13 mouse cellular contexts compared by ENCODE assay signal in the genomic region with DNA sequence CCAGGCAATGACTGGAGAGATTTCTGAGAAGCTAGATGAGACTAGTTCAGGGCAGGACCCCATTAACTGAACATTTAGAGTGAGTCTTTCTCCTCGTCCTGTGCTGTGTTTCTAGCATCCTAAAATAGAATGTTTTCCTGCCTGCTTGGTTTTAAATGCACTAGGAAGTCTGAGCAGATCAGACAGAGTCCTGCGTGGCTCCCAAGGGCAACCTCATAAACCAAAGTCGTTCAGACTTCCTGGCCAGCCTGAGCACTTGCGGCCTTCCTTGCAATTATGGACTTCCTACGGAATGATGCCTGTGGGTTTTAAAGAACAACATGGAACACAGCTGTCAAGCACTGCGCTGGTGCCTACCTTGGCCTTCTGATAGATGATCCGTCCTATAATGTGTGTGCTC.
DNase-seq lines count a peak whose midpoint lies in the region; ATAC-seq lines count a peak whose summit lies in the region.
"Had no signal": no experiment of that assay in that cellular context is flagged by ENCODE, and none has a peak within 500 bp of the region (broad histone marks: within the 10 kb centered on the region; RNA-seq: fewer than 3 reads in every experiment).

No protein-coding gene starts in this region.

- no peak overlapping the region for H3K4me3 ChIP-seq in heart, embryonic 16.5 days (ENCODE audit: low read length)
- H3K4me3 ChIP-seq in limb, embryonic 12.5 days (replicated peaks), result no peak overlapping the region
- H3K4me3 ChIP-seq in midbrain, embryonic 10.5 days, result no peak overlapping the region

- H3K27me3 ChIP-seq in heart, embryonic 16.5 days (ENCODE audit: control insufficient read depth, insufficient read depth, low read length), result no peaks in the 10 kb centered on the region
- H3K27me3 ChIP-seq in limb, embryonic 12.5 days, result no peaks in the 10 kb centered on the region
- no peaks in the 10 kb centered on the region for H3K27me3 ChIP-seq in midbrain, embryonic 10.5 days (ENCODE audit: low read depth, poor library complexity, severe bottlenecking)

- H3K36me3 ChIP-seq in heart, embryonic 16.5 days (ENCODE audit: control insufficient read depth, insufficient read depth), result peaks cover 15% of the 10 kb centered on the region
- H3K36me3 ChIP-seq in limb, embryonic 12.5 days, result no peaks in the 10 kb centered on the region
- no peaks in the 10 kb centered on the region for H3K36me3 ChIP-seq in midbrain, embryonic 10.5 days

- 0 out of 2 replicates have a peak, but pooled peaks cover 2% of the 10 kb centered on the region for H3K9me3 ChIP-seq in heart, embryonic 16.5 days (replicated peaks; ENCODE audit: control insufficient read depth, low read length)
- H3K9me3 ChIP-seq in limb, embryonic 12.5 days, result 0 out of 2 replicates have a peak, but pooled peaks cover 3% of the 10 kb centered on the region
- no peaks in the 10 kb centered on the region for H3K9me3 ChIP-seq in midbrain, embryonic 10.5 days (replicated peaks)

- DNase-seq in adrenal gland, adult 2 months, result peak; percentile 7
- no peak for DNase-seq in adrenal gland, adult (ENCODE audit: inconsistent age in 2 of 2, low spot score in 1 of 2)
- DNase-seq in heart, postnatal 25 days (ENCODE audit: low spot score), result no peak
- DNase-seq in heart, postnatal 10 days, result peak; percentile 7 to 23
- no peak for DNase-seq in midbrain, embryonic 10.5 days (ENCODE audit: low spot score)
- DNase-seq: adrenal gland, postnatal 14 days; cerebellum, postnatal 36 days; layer of hippocampus, adult 9-11 months; lung, adult 2 months had no signal

- H3K27ac ChIP-seq in heart, embryonic 16.5 days (ENCODE audit: low read length), result peak overlapping the region; percentile 44
- peak overlapping the region; percentile 76 for H3K27ac ChIP-seq in limb, embryonic 12.5 days
- no peak overlapping the region for H3K27ac ChIP-seq in midbrain, embryonic 10.5 days (replicated peaks)
- H3K27ac ChIP-seq: hindbrain, postnatal 0 days had no signal

- H3K4me1 ChIP-seq in heart, embryonic 16.5 days (ENCODE audit: control insufficient read depth, insufficient read depth, low read length), result peaks cover 14% of the 10 kb centered on the region
- H3K4me1 ChIP-seq in limb, embryonic 12.5 days (replicated peaks), result peaks cover 34% of the 10 kb centered on the region
- H3K4me1 ChIP-seq in midbrain, embryonic 10.5 days, result no peaks in the 10 kb centered on the region

- ATAC-seq in heart, embryonic 16.5 days (replicated peaks; ENCODE audit: extremely low read depth, insufficient read depth, low FRiP score), result no peak
- ATAC-seq in limb, embryonic 12.5 days (ENCODE audit: insufficient number of reproducible peaks, insufficient read depth, low FRiP score, low TSS enrichment, low read depth), result no peak; the same call in 1 of the 2 replicates
- ATAC-seq in monocyte, adult 5-6 weeks (replicated peaks; ENCODE audit: insufficient number of reproducible peaks, low FRiP score, low TSS enrichment, poor library complexity, severe bottlenecking), result no peak
- ATAC-seq: hindbrain, postnatal 0 days had no signal

- no peak overlapping the region for H3K4me2 ChIP-seq in heart, embryonic 16.5 days (ENCODE audit: low read depth, low read length)
- H3K4me2 ChIP-seq in limb, embryonic 12.5 days, result no peak overlapping the region

- no peak overlapping the region for H3K9ac ChIP-seq in heart, embryonic 16.5 days (ENCODE audit: low read length)
- no peak overlapping the region for H3K9ac ChIP-seq in limb, embryonic 12.5 days (replicated peaks)

- intact Hi-C loops in heart, postnatal 25 days (cut with DNase I), result no loop called here
- intact Hi-C loops in heart, postnatal 10 days (cut with DNase I), result no loop called here

- WGBS in heart, embryonic 16.5 days, result 47% methylated on average over 7 of the region's 7 CpGs
- 12% methylated on average over 7 of the region's 7 CpGs for WGBS in limb, embryonic 12.5 days
- WGBS in midbrain, embryonic 10.5 days, result 82% methylated on average over 7 of the region's 7 CpGs

Comparison
In these comparisons a context has a peak if more than half of its experiments do, and no peak if none do; other contexts are left out.
1. DNase-seq: peak in adrenal gland, adult 2 months (single experiment) and heart, postnatal 10 days (2 of 2); none in adrenal gland, adult (0 of 2), heart, postnatal 25 days (single experiment) and midbrain, embryonic 10.5 days (single experiment).